In the genomic region with DNA sequence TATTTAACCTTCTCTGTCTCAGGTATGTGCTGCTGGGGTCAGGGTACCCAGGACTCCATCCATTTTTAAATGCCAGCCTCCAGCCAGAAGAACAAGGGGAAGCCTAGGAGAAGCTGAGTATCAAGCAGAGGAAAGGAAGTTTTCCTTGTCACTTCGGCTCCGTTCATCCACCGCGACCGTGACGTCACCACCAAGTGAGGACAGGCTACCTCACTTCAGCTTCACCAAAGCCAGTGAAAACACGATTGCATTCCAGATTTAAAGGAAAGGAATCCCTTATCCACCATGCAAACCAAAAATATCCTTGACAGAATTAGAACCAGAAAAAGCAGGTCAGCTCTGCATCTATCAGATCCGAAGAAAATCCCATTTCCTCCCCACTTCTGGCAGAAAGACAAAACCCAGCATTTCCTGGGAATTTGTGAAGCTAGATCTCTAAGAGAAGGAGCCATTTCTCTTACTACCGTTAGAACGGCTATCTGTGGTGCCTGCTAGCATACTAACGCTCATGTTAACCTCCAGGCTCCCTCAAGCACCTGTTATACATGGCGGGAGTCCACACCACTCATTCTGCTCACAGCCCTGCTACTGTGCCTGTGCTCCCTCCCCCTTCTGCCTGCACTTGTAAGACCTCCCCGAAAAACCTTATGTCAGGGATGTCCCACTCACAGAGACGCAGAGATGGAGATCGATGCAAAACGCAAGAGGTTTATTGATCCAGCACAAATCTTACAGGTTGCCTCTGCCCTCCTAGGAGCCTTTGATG, we compare ENCODE assay signal across 23 mouse cellular contexts.
A peak's percentile ranks its signal among the peaks of the same experiment; 100 is the strongest.
DNase-seq lines count a peak whose midpoint lies in the region; ATAC-seq and TF ChIP-seq lines count a peak whose summit lies in the region.
"Had no signal": no experiment of that assay in that cellular context is flagged by ENCODE, and none has a peak within 500 bp of the region (broad histone marks: within the 10 kb centered on the region; RNA-seq: fewer than 3 reads in every experiment).

No protein-coding gene starts in this region.

- H3K27ac ChIP-seq in heart, embryonic 12.5 days (ENCODE audit: poor library complexity, severe bottlenecking) = no peak overlapping the region
- H3K27ac ChIP-seq in liver, postnatal 0 days (ENCODE audit: low read depth) = no peak overlapping the region
- H3K27ac ChIP-seq in liver, embryonic 12.5 days = no peak overlapping the region
- H3K27ac ChIP-seq in stomach, postnatal 0 days (replicated peaks) = no peak overlapping the region
- H3K27ac ChIP-seq: embryonic facial prominence, embryonic 12.5 days; forebrain, embryonic 13.5 days; heart, adult 2 months; heart, embryonic 10.5 days; hindbrain, embryonic 12.5 days; hindbrain, embryonic 15.5 days had no signal

- DNase-seq in heart, adult 11 months = peak; percentile 68
- DNase-seq in liver, postnatal 0 days = peak; percentile 8
- peak; percentile 8 for DNase-seq in right cerebral cortex, postnatal 4 days
- no peak for DNase-seq in right cerebral cortex, adult 18-20 months
- peak; percentile 6 for DNase-seq in stomach, postnatal 0 days (ENCODE audit: low spot score)
- DNase-seq in layer of hippocampus, adult 8-10 months (ENCODE audit: low spot score in 2 of 2) = no peak
- DNase-seq: adrenal gland, adult 2 months; adrenal gland, postnatal 14 days; cerebellum, adult 18-20 months; cerebellum, adult 9-10 months; cerebellum, postnatal 14 days; gastrocnemius, postnatal 25 days; heart, adult 2 months had no signal

- 58% methylated on average over 16 of the region's 16 CpGs for WGBS in heart, embryonic 12.5 days
- 83% methylated on average over 16 of the region's 16 CpGs for WGBS in liver, postnatal 0 days (ENCODE audit: insufficient replicate concordance)
- 83% methylated on average over 16 of the region's 16 CpGs for WGBS in liver, embryonic 12.5 days (ENCODE audit: insufficient replicate concordance)
- WGBS in stomach, postnatal 0 days = 81% methylated on average over 16 of the region's 16 CpGs

- H3K4me2 ChIP-seq in heart, embryonic 12.5 days = no peak overlapping the region
- H3K4me2 ChIP-seq in liver, postnatal 0 days (ENCODE audit: low read depth, low read length) = no peak overlapping the region
- H3K4me2 ChIP-seq in liver, embryonic 12.5 days = no peak overlapping the region
- no peak overlapping the region for H3K4me2 ChIP-seq in stomach, postnatal 0 days (replicated peaks; ENCODE audit: low read depth)
- H3K4me2 ChIP-seq: embryonic facial prominence, embryonic 12.5 days; forebrain, embryonic 13.5 days; hindbrain, embryonic 12.5 days; hindbrain, embryonic 15.5 days had no signal

- no peak for ATAC-seq in heart, embryonic 12.5 days (ENCODE audit: insufficient number of reproducible peaks, low FRiP score)
- no peak for ATAC-seq in liver, postnatal 0 days
- ATAC-seq in liver, embryonic 12.5 days = no peak
- no peak for ATAC-seq in stomach, postnatal 0 days (ENCODE audit: low FRiP score, low TSS enrichment)
- ATAC-seq: CD4-positive, CD25-positive, alpha-beta regulatory T cell, adult 4 months; forebrain, embryonic 13.5 days; forebrain, embryonic 16.5 days had no signal

- H3K4me1 ChIP-seq in heart, embryonic 12.5 days (replicated peaks) = no peaks in the 10 kb centered on the region
- H3K4me1 ChIP-seq in liver, postnatal 0 days (ENCODE audit: insufficient read depth) = peaks cover 17% of the 10 kb centered on the region
- peaks cover 24% of the 10 kb centered on the region for H3K4me1 ChIP-seq in liver, embryonic 12.5 days
- H3K4me1 ChIP-seq in stomach, postnatal 0 days (replicated peaks; ENCODE audit: control insufficient read depth, insufficient read depth) = no peaks in the 10 kb centered on the region
- H3K4me1 ChIP-seq: embryonic facial prominence, embryonic 12.5 days; forebrain, embryonic 13.5 days; heart, embryonic 10.5 days; hindbrain, embryonic 12.5 days; hindbrain, embryonic 15.5 days had no signal

- no peak for TF ChIP-seq EP300 in liver, postnatal 0 days (IDR thresholded peaks at IDR 0.05; ENCODE audit: low read depth)
- TF ChIP-seq EP300 in stomach, postnatal 0 days (optimal IDR thresholded peaks at IDR 0.05) = no peak

- no peak overlapping the region for H3K9ac ChIP-seq in heart, embryonic 12.5 days
- H3K9ac ChIP-seq in liver, postnatal 0 days (replicated peaks) = no peak overlapping the region
- no peak overlapping the region for H3K9ac ChIP-seq in liver, embryonic 12.5 days
- H3K9ac ChIP-seq in stomach, postnatal 0 days (ENCODE audit: low read length) = no peak overlapping the region
- H3K9ac ChIP-seq: embryonic facial prominence, embryonic 12.5 days; forebrain, embryonic 13.5 days; hindbrain, embryonic 12.5 days; hindbrain, embryonic 15.5 days had no signal

- H3K27me3 ChIP-seq in heart, embryonic 12.5 days (replicated peaks) = no peaks in the 10 kb centered on the region
- no peaks in the 10 kb centered on the region for H3K27me3 ChIP-seq in liver, postnatal 0 days (ENCODE audit: insufficient read depth, low read length)
- H3K27me3 ChIP-seq in liver, embryonic 12.5 days (replicated peaks) = no peaks in the 10 kb centered on the region
- H3K27me3 ChIP-seq in stomach, postnatal 0 days (ENCODE audit: control insufficient read depth, insufficient read depth, low read length) = no peaks in the 10 kb centered on the region
- H3K27me3 ChIP-seq: embryonic facial prominence, embryonic 12.5 days; forebrain, embryonic 13.5 days; hindbrain, embryonic 12.5 days; hindbrain, embryonic 15.5 days had no signal

- TF ChIP-seq CTCF in liver, postnatal 0 days (IDR thresholded peaks at IDR 0.05; ENCODE audit: low read depth) = no peak
- TF ChIP-seq CTCF in stomach, postnatal 0 days (IDR thresholded peaks at IDR 0.05; ENCODE audit: low read depth) = no peak

- H3K9me3 ChIP-seq in heart, embryonic 12.5 days (replicated peaks) = no peaks in the 10 kb centered on the region
- H3K9me3 ChIP-seq in liver, postnatal 0 days (ENCODE audit: low read length) = peaks cover 3% of the 10 kb centered on the region; the same call in 1 of the 2 replicates
- H3K9me3 ChIP-seq in liver, embryonic 12.5 days (replicated peaks) = no peaks in the 10 kb centered on the region
- H3K9me3 ChIP-seq in stomach, postnatal 0 days (ENCODE audit: control insufficient read depth, low read length) = no peaks in the 10 kb centered on the region
- H3K9me3 ChIP-seq: embryonic facial prominence, embryonic 12.5 days; forebrain, embryonic 13.5 days; heart, embryonic 10.5 days; hindbrain, embryonic 15.5 days had no signal

- no peaks in the 10 kb centered on the region for H3K36me3 ChIP-seq in heart, embryonic 12.5 days
- H3K36me3 ChIP-seq in liver, postnatal 0 days (replicated peaks; ENCODE audit: insufficient read depth, low read length) = 0 out of 2 replicates have a peak, but pooled peaks cover 3% of the 10 kb centered on the region
- H3K36me3 ChIP-seq in liver, embryonic 12.5 days = no peaks in the 10 kb centered on the region
- H3K36me3 ChIP-seq in stomach, postnatal 0 days (ENCODE audit: control insufficient read depth, insufficient read depth, low read length) = no peaks in the 10 kb centered on the region
- H3K36me3 ChIP-seq: embryonic facial prominence, embryonic 12.5 days; heart, embryonic 10.5 days; hindbrain, embryonic 12.5 days; hindbrain, embryonic 15.5 days had no signal

- H3K4me3 ChIP-seq in heart, embryonic 12.5 days = no peak overlapping the region
- H3K4me3 ChIP-seq in liver, postnatal 0 days (ENCODE audit: low read depth, low read length) = no peak overlapping the region
- no peak overlapping the region for H3K4me3 ChIP-seq in liver, embryonic 12.5 days
- no peak overlapping the region for H3K4me3 ChIP-seq in stomach, postnatal 0 days (ENCODE audit: low read depth, low read length)
- H3K4me3 ChIP-seq: embryonic facial prominence, embryonic 12.5 days; erythroblast, embryonic 14.5 days; forebrain, embryonic 13.5 days; heart, adult 2 months; heart, embryonic 10.5 days; hindbrain, embryonic 12.5 days; hindbrain, embryonic 15.5 days had no signal

Comparison
In these comparisons a context has a peak if more than half of its experiments do, and no peak if none do; other contexts are left out.
1. DNase-seq: peak in heart, adult 11 months (single experiment), liver, postnatal 0 days (single experiment), right cerebral cortex, postnatal 4 days (single experiment) and stomach, postnatal 0 days (single experiment); none in right cerebral cortex, adult 18-20 months (single experiment) and layer of hippocampus, adult 8-10 months (0 of 2).